Mouse (Mus musculus): ENCODE data around the gene Crybg2.

- no peak for TF ChIP-seq CTCF (IDR thresholded peaks at IDR 0.05)
- no peak for TF ChIP-seq EP300 (IDR thresholded peaks at IDR 0.05)
These were observed 68.9 kb downstream of the Crybg2 start for GRCm38 (mm10) chr4:134129482-134129881.

Data from lung, postnatal 0 days (tissue).